ENCODE assay signal across 10 mouse cellular contexts in the genomic region with DNA sequence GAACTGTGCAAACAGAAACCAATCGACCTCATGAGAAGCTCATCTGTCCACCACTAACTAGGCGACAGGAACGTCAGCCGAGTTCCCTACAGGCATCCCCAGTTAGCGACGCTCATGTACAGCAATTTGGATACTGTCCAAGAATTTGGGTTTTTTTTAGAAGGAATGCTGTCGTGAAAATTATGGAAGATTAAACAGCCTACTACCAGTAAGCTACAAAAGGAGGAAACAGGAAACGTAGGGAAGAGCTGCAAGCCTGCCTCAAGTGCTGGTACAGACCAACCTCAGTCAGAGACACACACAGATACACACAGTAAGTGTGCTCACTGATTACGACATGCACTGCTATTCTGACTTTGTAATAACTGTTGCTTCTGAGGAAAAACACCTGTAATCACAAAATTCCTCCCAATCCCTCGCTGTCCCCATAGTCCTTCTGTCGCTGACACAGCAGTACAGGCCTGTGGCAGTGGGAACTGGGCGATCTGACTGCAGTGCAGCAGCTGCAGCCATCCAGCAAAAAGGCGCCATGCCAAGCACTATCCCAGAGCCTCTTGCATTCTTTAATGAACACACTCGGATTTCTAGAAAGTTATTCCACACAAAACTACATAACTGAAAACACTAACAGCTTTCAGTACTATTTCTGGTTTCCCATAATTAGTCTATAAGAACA. TPM values are rescaled to one million over a fixed set of nuclear protein-coding genes. Genes with fewer than 3 reads are reported as not detected.
DNase-seq lines count a peak whose midpoint lies in the region; ATAC-seq and TF ChIP-seq lines count a peak whose summit lies in the region.
"Had no signal": no experiment of that assay in that cellular context is flagged by ENCODE, and none has a peak within 500 bp of the region (broad histone marks: within the 10 kb centered on the region; RNA-seq: fewer than 3 reads in every experiment).

No protein-coding gene starts in this region.

- H3K9ac ChIP-seq in liver, postnatal 0 days (replicated peaks): no peak overlapping the region

- H3K36me3 ChIP-seq in megakaryocyte, embryonic 14.5 days (replicated peaks; ENCODE audit: low read length): peaks cover 26% of the 10 kb centered on the region
- H3K36me3 ChIP-seq in liver, postnatal 0 days (replicated peaks; ENCODE audit: insufficient read depth, low read length): peaks cover 4% of the 10 kb centered on the region

- ATAC-seq in megakaryocyte, adult 5-6 weeks (ENCODE audit: poor library complexity, severe bottlenecking): no peak
- ATAC-seq in liver, postnatal 0 days: no peak
- no peak for ATAC-seq in erythroid progenitor cell, adult 5-6 weeks (replicated peaks; ENCODE audit: low FRiP score, poor library complexity, severe bottlenecking)

- H3K27me3 ChIP-seq in megakaryocyte, embryonic 14.5 days (replicated peaks): peaks cover under 1% of the 10 kb centered on the region
- no peaks in the 10 kb centered on the region for H3K27me3 ChIP-seq in liver, postnatal 0 days (ENCODE audit: insufficient read depth, low read length)

- intact Hi-C loops in heart, postnatal 36 days (cut with DNase I): no loop called here

- no peak for TF ChIP-seq CTCF in liver, postnatal 0 days (IDR thresholded peaks at IDR 0.05; ENCODE audit: low read depth)

- no peaks in the 10 kb centered on the region for H3K9me3 ChIP-seq in megakaryocyte, embryonic 14.5 days
- no peaks in the 10 kb centered on the region for H3K9me3 ChIP-seq in liver, postnatal 0 days (ENCODE audit: low read length)

- H3K4me2 ChIP-seq in liver, postnatal 0 days (ENCODE audit: low read depth, low read length): 0 out of 2 replicates have a peak overlapping the region, but pooled peaks have one; percentile 3

- H3K4me3 ChIP-seq in megakaryocyte, embryonic 14.5 days (replicated peaks): peak overlapping the region; percentile 66
- H3K4me3 ChIP-seq in liver, postnatal 0 days (ENCODE audit: low read depth, low read length): no peak overlapping the region

- no peak for TF ChIP-seq EP300 in liver, postnatal 0 days (IDR thresholded peaks at IDR 0.05; ENCODE audit: low read depth)

- 53% methylated on average over 14 of the region's 14 CpGs for WGBS in liver, postnatal 0 days (ENCODE audit: insufficient replicate concordance)

- H3K4me1 ChIP-seq in megakaryocyte, embryonic 14.5 days: peaks cover 64% of the 10 kb centered on the region
- H3K4me1 ChIP-seq in liver, postnatal 0 days (ENCODE audit: insufficient read depth): peaks cover 40% of the 10 kb centered on the region

- H3K27ac ChIP-seq in liver, postnatal 0 days (ENCODE audit: low read depth): 0 out of 2 replicates have a peak overlapping the region, but pooled peaks have one; percentile 8

- peak; percentile 29 for DNase-seq in adrenal gland, postnatal 10 days
- no peak for DNase-seq in adrenal gland, postnatal 4 days (ENCODE audit: low spot score in 2 of 2)
- peak; percentile 38 to 47 for DNase-seq in heart, postnatal 36 days
- DNase-seq in liver, postnatal 0 days: no peak
- peak; percentile 33 for DNase-seq in testis, postnatal 14 days (ENCODE audit: low spot score)

RNA-seq across cellular contexts. Expression of gene Ccdc186, which starts 4.0 kb away (rescaled TPM):
- 10 to 100 TPM; 19.9 to 20.0 TPM for total RNA-seq in adrenal gland, postnatal 10 days (2021)
- 10 to 100 TPM; 21.2 to 27.3 TPM for total RNA-seq in adrenal gland, postnatal 4 days (2021)
- polyA plus RNA-seq in megakaryocyte, embryonic 14.5 days (2012; ENCODE audit: insufficient read depth, low replicate concordance): 0.72 TPM in 1 of 2 replicates, not detected in the other
- 16.1 and 18.6 TPM in 2 replicates for total RNA-seq in megakaryocyte, adult 5-6 weeks (2015)
- total RNA-seq in megakaryocyte, adult 5-6 weeks (2017): 32.2 and 58.1 TPM in 2 replicates
- total RNA-seq in heart, postnatal 36 days (2021): 10 to 100 TPM; 26.8 to 28.8 TPM
- 3.8 and 4.6 TPM in 2 replicates for polyA plus RNA-seq in liver, postnatal 0 days (2015; fragmentation: Nextera tagmentation; extraction: Ambion mirVana)
- total RNA-seq in erythroid progenitor cell, adult 5-6 weeks (2015; ENCODE audit: low replicate concordance): 12.6 and 18.4 TPM in 2 replicates
- total RNA-seq in erythroid progenitor cell, adult 5-6 weeks (2017; ENCODE audit: low replicate concordance): 27.0 and 45.1 TPM in 2 replicates

RNA-seq across cellular contexts. Expression of gene Tdrd1, which starts 8.0 kb away (rescaled TPM):
- total RNA-seq in adrenal gland, postnatal 10 days (2021): under 1 TPM in 1 of 2 experiments, not detected in 1; 0.12 TPM
- total RNA-seq in adrenal gland, postnatal 4 days (2021): under 1 TPM; 0.14 TPM
- polyA plus RNA-seq in megakaryocyte, embryonic 14.5 days (2012; ENCODE audit: insufficient read depth, low replicate concordance): not detected in 2 replicates
- total RNA-seq in megakaryocyte, adult 5-6 weeks (2015): not detected in 2 replicates
- 0.07 TPM in 1 of 2 replicates, not detected in the other for total RNA-seq in megakaryocyte, adult 5-6 weeks (2017)
- not detected for total RNA-seq in heart, postnatal 36 days (2021)
- polyA plus RNA-seq in liver, postnatal 0 days (2015; fragmentation: Nextera tagmentation; extraction: Ambion mirVana): not detected in 2 replicates
- total RNA-seq in erythroid progenitor cell, adult 5-6 weeks (2015; ENCODE audit: low replicate concordance): not detected in 2 replicates
- total RNA-seq in erythroid progenitor cell, adult 5-6 weeks (2017; ENCODE audit: low replicate concordance): not detected in 2 replicates
- total RNA-seq: neutrophil, adult 5-6 weeks had no signal

RNA-seq across cellular contexts. Expression of gene Vwa2, which starts 56.1 kb away (rescaled TPM):
- total RNA-seq in adrenal gland, postnatal 10 days (2021): not detected
- 1 to 10 TPM in 1 of 2 experiments, under 1 TPM in 1; 0.08 to 4.5 TPM for total RNA-seq in adrenal gland, postnatal 4 days (2021)
- polyA plus RNA-seq in megakaryocyte, embryonic 14.5 days (2012; ENCODE audit: insufficient read depth, low replicate concordance): not detected in 2 replicates
- total RNA-seq in megakaryocyte, adult 5-6 weeks (2015): not detected in 2 replicates
- total RNA-seq in megakaryocyte, adult 5-6 weeks (2017): not detected in 2 replicates
- not detected for total RNA-seq in heart, postnatal 36 days (2021)
- polyA plus RNA-seq in liver, postnatal 0 days (2015; fragmentation: Nextera tagmentation; extraction: Ambion mirVana): not detected in 2 replicates
- total RNA-seq in erythroid progenitor cell, adult 5-6 weeks (2015; ENCODE audit: low replicate concordance): not detected in 2 replicates
- not detected in 2 replicates for total RNA-seq in erythroid progenitor cell, adult 5-6 weeks (2017; ENCODE audit: low replicate concordance)
- total RNA-seq: adrenal gland, postnatal 36 days; neutrophil, adult 5-6 weeks had no signal

Comparison
In these comparisons a context has a peak if more than half of its experiments do, and no peak if none do; other contexts are left out.
1. DNase-seq: peak in adrenal gland, postnatal 10 days (single experiment), heart, postnatal 36 days (2 of 2) and testis, postnatal 14 days (single experiment); none in adrenal gland, postnatal 4 days (0 of 2) and liver, postnatal 0 days (single experiment).